8 mouse cellular contexts compared by ENCODE assay signal in genomic region chr12:69159578-69159940, GRCm38 (mm10). TPM values are rescaled to one million over a fixed set of nuclear protein-coding genes. Genes with fewer than 3 reads are reported as not detected.
DNase-seq lines count a peak whose midpoint lies in the region; ATAC-seq and TF ChIP-seq lines count a peak whose summit lies in the region.

No protein-coding gene starts in this region.

- 5% methylated on average over 9 of the region's 9 CpGs for WGBS in forebrain, embryonic 12.5 days
- whole genome bisulfite sequencing in intestine, postnatal 0 days = 5% methylated on average over 9 of the region's 9 CpGs

- peak; percentile 84 for TF ChIP-seq CTCF in intestine, postnatal 0 days (IDR thresholded peaks at IDR 0.05; ENCODE audit: low read depth)

- peak; percentile 5; the same call in 1 of the 2 replicates for ATAC-seq in forebrain, embryonic 12.5 days (ENCODE audit: low FRiP score)
- ATAC-seq in intestine, postnatal 0 days = peak; percentile 12; the same call in 1 of the 2 replicates
- peak; percentile 61 for ATAC-seq in megakaryocyte progenitor cell, adult 5-6 weeks (replicated peaks; ENCODE audit: poor library complexity)

- H3K4me3 ChIP-seq in forebrain, embryonic 12.5 days (replicated peaks) = peak overlapping the region; percentile 14
- H3K4me3 ChIP-seq in intestine, postnatal 0 days (ENCODE audit: low read depth, low read length) = peak overlapping the region; percentile 81

- H3K4me2 ChIP-seq in forebrain, embryonic 12.5 days = 0 out of 2 replicates have a peak overlapping the region, but pooled peaks have one; percentile 6
- peak overlapping the region; percentile 43 for H3K4me2 ChIP-seq in intestine, postnatal 0 days (replicated peaks; ENCODE audit: low read depth)

- H3K9ac ChIP-seq in forebrain, embryonic 12.5 days = no peak overlapping the region
- no peak overlapping the region for H3K9ac ChIP-seq in intestine, postnatal 0 days (ENCODE audit: low read depth, low read length)

- DNase-seq in left cerebral cortex, postnatal 14 days (ENCODE audit: low spot score in 2 of 2) = peak; percentile 21 to 75
- DNase-seq in left cerebral cortex, postnatal 36 days (ENCODE audit: low spot score in 2 of 2) = no peak
- DNase-seq in T-cell, adult 2 months (ENCODE audit: low spot score) = peak; percentile 42
- DNase-seq in thymus, postnatal 4 days = peak; percentile 18
- no peak for DNase-seq in right cerebral cortex, postnatal 10 days (ENCODE audit: low spot score in 2 of 2)

- H3K4me1 ChIP-seq in forebrain, embryonic 12.5 days = peaks cover 9% of the 10 kb centered on the region
- H3K4me1 ChIP-seq in intestine, postnatal 0 days (replicated peaks; ENCODE audit: control insufficient read depth, insufficient read depth, low read length) = peaks cover 7% of the 10 kb centered on the region

- H3K27ac ChIP-seq in forebrain, embryonic 12.5 days = no peak overlapping the region
- H3K27ac ChIP-seq in intestine, postnatal 0 days (ENCODE audit: low read depth, low read length) = no peak overlapping the region

- no peaks in the 10 kb centered on the region for H3K9me3 ChIP-seq in forebrain, embryonic 12.5 days
- H3K9me3 ChIP-seq in intestine, postnatal 0 days (ENCODE audit: control insufficient read depth) = no peaks in the 10 kb centered on the region

- H3K36me3 ChIP-seq in forebrain, embryonic 12.5 days (replicated peaks) = peaks cover 23% of the 10 kb centered on the region
- peaks cover 13% of the 10 kb centered on the region; the same call in 1 of the 2 replicates for H3K36me3 ChIP-seq in intestine, postnatal 0 days (ENCODE audit: control insufficient read depth, insufficient read depth)

- intact Hi-C loops in left cerebral cortex, postnatal 14 days (cut with DNase I) = no loop called here
- intact Hi-C loops in left cerebral cortex, postnatal 36 days (cut with DNase I) = no loop called here

- H3K27me3 ChIP-seq in forebrain, embryonic 12.5 days = no peaks in the 10 kb centered on the region
- H3K27me3 ChIP-seq in intestine, postnatal 0 days (replicated peaks; ENCODE audit: control insufficient read depth, insufficient read depth, low read length) = no peaks in the 10 kb centered on the region

RNA-seq across cellular contexts. Expression of gene Rps29, which starts 0.6 kb away (rescaled TPM):
- 1,000 to 10,000 TPM in 1 of 2 experiments, 100 to 1,000 TPM in 1; 970 to 1,045 TPM for total RNA-seq in left cerebral cortex, postnatal 14 days (2021)
- total RNA-seq in left cerebral cortex, postnatal 36 days (2021) = 1,000 to 10,000 TPM; 1,009 to 1,161 TPM
- 1,451 and 1,514 TPM in 2 replicates for polyA plus RNA-seq in forebrain, embryonic 12.5 days (2016; fragmentation: Nextera tagmentation; extraction: Ambion mirVana)
- polyA plus RNA-seq in intestine, postnatal 0 days (2015; fragmentation: Nextera tagmentation; extraction: Ambion mirVana) = 1,572 and 1,602 TPM in 2 replicates
- 2,352 and 2,382 TPM in 2 replicates for total RNA-seq in megakaryocyte progenitor cell, adult 5-6 weeks (2015)
- total RNA-seq in megakaryocyte progenitor cell, adult 5-6 weeks (2017) = 2,189 and 3,108 TPM in 2 replicates

RNA-seq across cellular contexts. Expression of gene Lrr1, which starts 9.1 kb away (rescaled TPM):
- under 1 TPM in 1 of 2 experiments, not detected in 1; 0.44 TPM for total RNA-seq in left cerebral cortex, postnatal 14 days (2021)
- total RNA-seq in left cerebral cortex, postnatal 36 days (2021) = not detected
- 29.7 and 32.0 TPM in 2 replicates for polyA plus RNA-seq in forebrain, embryonic 12.5 days (2016; fragmentation: Nextera tagmentation; extraction: Ambion mirVana)
- polyA plus RNA-seq in intestine, postnatal 0 days (2015; fragmentation: Nextera tagmentation; extraction: Ambion mirVana) = 3.5 and 5.5 TPM in 2 replicates
- total RNA-seq in megakaryocyte progenitor cell, adult 5-6 weeks (2015) = 32.3 and 40.5 TPM in 2 replicates
- 11.6 and 17.9 TPM in 2 replicates for total RNA-seq in megakaryocyte progenitor cell, adult 5-6 weeks (2017)

RNA-seq across cellular contexts. Expression of gene Rpl36al, which starts 24.3 kb away (rescaled TPM):
- 100 to 1,000 TPM; 172 to 191 TPM for total RNA-seq in left cerebral cortex, postnatal 14 days (2021)
- total RNA-seq in left cerebral cortex, postnatal 36 days (2021) = 100 to 1,000 TPM; 165 to 192 TPM
- 480 and 487 TPM in 2 replicates for polyA plus RNA-seq in forebrain, embryonic 12.5 days (2016; fragmentation: Nextera tagmentation; extraction: Ambion mirVana)
- polyA plus RNA-seq in intestine, postnatal 0 days (2015; fragmentation: Nextera tagmentation; extraction: Ambion mirVana) = 628 and 634 TPM in 2 replicates
- 1,035 and 1,112 TPM in 2 replicates for total RNA-seq in megakaryocyte progenitor cell, adult 5-6 weeks (2015)
- 1,330 and 1,393 TPM in 2 replicates for total RNA-seq in megakaryocyte progenitor cell, adult 5-6 weeks (2017)

RNA-seq across cellular contexts. Expression of gene Mgat2, which starts 24.4 kb away (rescaled TPM):
- 10 to 100 TPM; 30.7 to 34.9 TPM for total RNA-seq in left cerebral cortex, postnatal 14 days (2021)
- total RNA-seq in left cerebral cortex, postnatal 36 days (2021) = 10 to 100 TPM; 27.3 to 30.7 TPM
- polyA plus RNA-seq in forebrain, embryonic 12.5 days (2016; fragmentation: Nextera tagmentation; extraction: Ambion mirVana) = 45.6 and 46.6 TPM in 2 replicates
- polyA plus RNA-seq in intestine, postnatal 0 days (2015; fragmentation: Nextera tagmentation; extraction: Ambion mirVana) = 41.5 and 46.9 TPM in 2 replicates
- total RNA-seq in megakaryocyte progenitor cell, adult 5-6 weeks (2015) = 145 TPM in 2 replicates
- total RNA-seq in megakaryocyte progenitor cell, adult 5-6 weeks (2017) = 149 and 155 TPM in 2 replicates

RNA-seq across cellular contexts. Expression of gene Gm49383, which starts 37.3 kb away (rescaled TPM):
- total RNA-seq in left cerebral cortex, postnatal 14 days (2021) = 1 to 10 TPM; 4.9 to 5.6 TPM
- 1 to 10 TPM; 2.1 to 5.6 TPM for total RNA-seq in left cerebral cortex, postnatal 36 days (2021)
- 38.6 and 41.0 TPM in 2 replicates for polyA plus RNA-seq in forebrain, embryonic 12.5 days (2016; fragmentation: Nextera tagmentation; extraction: Ambion mirVana)
- polyA plus RNA-seq in intestine, postnatal 0 days (2015; fragmentation: Nextera tagmentation; extraction: Ambion mirVana) = 9.9 and 10.2 TPM in 2 replicates
- 4.9 and 6.8 TPM in 2 replicates for total RNA-seq in megakaryocyte progenitor cell, adult 5-6 weeks (2015)
- total RNA-seq in megakaryocyte progenitor cell, adult 5-6 weeks (2017) = 31.7 and 39.3 TPM in 2 replicates

Comparison
In these comparisons a context has a peak if more than half of its experiments do, and no peak if none do; other contexts are left out.
1. DNase-seq: peak in left cerebral cortex, postnatal 14 days (2 of 2), T-cell, adult 2 months (single experiment) and thymus, postnatal 4 days (single experiment); none in left cerebral cortex, postnatal 36 days (0 of 2) and right cerebral cortex, postnatal 10 days (0 of 2).
2. ATAC-seq: peak in every context shown above with its lines; median percentile 61 in megakaryocyte progenitor cell, adult 5-6 weeks; 12 in intestine, postnatal 0 days; 5 in forebrain, embryonic 12.5 days.
3. RNA of gene Lrr1, which starts 9.1 kb away (total RNA-seq): 11.6 to 40.5 TPM in megakaryocyte progenitor cell, adult 5-6 weeks; 0.44 TPM in left cerebral cortex, postnatal 14 days and not detected in left cerebral cortex, postnatal 36 days; every median in the first group is over 4 times any median in the second.
4. RNA of gene Rpl36al, which starts 24.3 kb away (total RNA-seq): 1,035 to 1,393 TPM in megakaryocyte progenitor cell, adult 5-6 weeks; 165 to 192 TPM in left cerebral cortex, postnatal 36 days and 172 to 191 TPM in left cerebral cortex, postnatal 14 days; every median in the first group is over 4 times any median in the second.